Mouse (Mus musculus) midbrain, embryonic 10.5 days (tissue): ENCODE data around the gene Rxfp4. TPM values are rescaled to one million over a fixed set of nuclear protein-coding genes. Genes with fewer than 3 reads are reported as not detected.

ENCODE experiments used
- DNase-seq: peaks from one replicate; pipeline ENCODE4 v3.0.0-alpha.2; 2017; ENCODE audit warnings: low spot score
- H3K27ac ChIP-seq: fragments of 300-500 bp; sonication (generic); replicated peaks from 2 replicates; pipeline ENCODE4 v1.5.1; 2016; ENCODE audit warnings: mild to moderate bottlenecking
- H3K27me3 ChIP-seq: fragments of 300-500 bp; sonication (generic); 2 replicates; pipeline ENCODE4 v1.6.1; 2016; ENCODE audit warnings: low read depth, mild to moderate bottlenecking; ENCODE audit not compliant: poor library complexity, severe bottlenecking
- H3K36me3 ChIP-seq: fragments of 300-500 bp; sonication (generic); 2 replicates; pipeline ENCODE4 v1.6.1; 2016; ENCODE audit warnings: mild to moderate bottlenecking, moderate library complexity
- H3K4me1 ChIP-seq: fragments of 300-500 bp; sonication (generic); 2 replicates; pipeline ENCODE4 v1.6.1; 2016
- H3K4me3 ChIP-seq: fragments of 300-500 bp; sonication (generic); 2 replicates; pipeline ENCODE4 v1.5.1; 2016; ENCODE audit warnings: mild to moderate bottlenecking, moderate library complexity
- H3K9me3 ChIP-seq: fragments of 300-500 bp; sonication (generic); replicated peaks from 2 replicates; pipeline ENCODE4 v1.6.1; 2016; ENCODE audit warnings: mild to moderate bottlenecking
- WGBS: fragments of 180-500 bp; shearing (Covaris S2); methylation state at CpG from one replicate; pipeline ENCODE4 v1.1.7; 2016; 5-methylcytosine and 5-hydroxymethylcytosine counted together
- polyA plus RNA-seq: library from polyadenylated mRNA; unstranded; fragments of >200 nt; fragmentation: Nextera tagmentation; extraction: Ambion mirVana; gene quantifications from 2 replicates; pipeline ENCODE4 v1.2.1, GENCODE M21; 2016

Rxfp4 gene
- polyA plus RNA-seq, 1 experiment from 2014 or later, result not detected

- H3K4me1 ChIP-seq, result peaks cover 14% of the 10 kb centered on the region; the same call in 1 of the 2 replicates
Measured at GRCm38 (mm10) chr3:88649186-88649585, 3.8 kb downstream of the Rxfp4 start.

GRCm38 (mm10) chr3:88648452-88649168 is 4.3 kb downstream of the Rxfp4 start:
- H3K9me3 ChIP-seq, result no peaks in the 10 kb centered on the region
- H3K4me3 ChIP-seq, result no peak overlapping the region
- H3K27ac ChIP-seq, result no peak overlapping the region
- 86% methylated on average over 12 of the region's 12 CpGs for WGBS
- peaks cover 64% of the 10 kb centered on the region for H3K36me3 ChIP-seq
- DNase-seq, result no peak
- H3K27me3 ChIP-seq, result no peaks in the 10 kb centered on the region
- peaks cover 14% of the 10 kb centered on the region; the same call in 1 of the 2 replicates for H3K4me1 ChIP-seq

More at GRCm38 (mm10) chr3:88649186-88649585, 3.8 kb downstream of the Rxfp4 start:
- H3K36me3 ChIP-seq, result peaks cover 58% of the 10 kb centered on the region
- no peak overlapping the region for H3K4me3 ChIP-seq
- no peak for DNase-seq
- no peaks in the 10 kb centered on the region for H3K9me3 ChIP-seq
- H3K27ac ChIP-seq, result no peak overlapping the region
- H3K27me3 ChIP-seq, result no peaks in the 10 kb centered on the region
- WGBS, result 83% methylated on average over 10 of the region's 10 CpGs

DNA sequence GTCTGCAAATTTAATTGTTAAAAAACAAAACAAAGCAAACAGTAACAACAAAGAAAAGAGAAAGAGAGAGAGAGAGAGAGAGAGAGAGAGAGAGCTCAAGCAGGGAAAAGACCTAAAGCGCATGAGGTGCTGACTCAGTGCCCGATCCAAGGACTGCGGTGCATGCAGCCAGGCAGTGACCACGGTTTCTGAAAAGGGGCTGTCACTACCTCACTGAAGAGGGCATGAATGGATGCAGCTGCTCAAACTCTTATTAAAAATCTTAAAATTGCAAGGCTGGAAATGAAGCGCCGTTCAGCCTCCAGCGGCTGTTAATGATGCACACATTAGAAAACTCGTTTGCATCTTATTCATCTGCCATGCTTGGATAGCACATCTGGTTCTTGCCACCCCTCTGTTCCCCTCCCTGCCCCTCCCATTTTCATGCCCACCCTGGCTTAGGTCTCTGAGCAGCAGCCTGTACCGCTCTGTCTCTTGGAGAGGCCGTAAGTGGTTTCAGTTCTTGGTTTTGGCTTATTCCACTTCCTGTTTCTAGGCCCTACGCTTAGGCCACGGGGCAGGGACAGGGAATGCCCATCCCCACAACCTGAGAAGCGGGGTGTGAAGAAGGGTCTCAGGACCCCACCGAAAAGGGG is 5.0 kb downstream of the Rxfp4 start:
- H3K27me3 ChIP-seq, result no peaks in the 10 kb centered on the region
- no peak overlapping the region for H3K27ac ChIP-seq
- H3K9me3 ChIP-seq, result no peaks in the 10 kb centered on the region
- no peak overlapping the region for H3K4me3 ChIP-seq
- WGBS, result 92% methylated on average over 14 of the region's 14 CpGs
- H3K4me1 ChIP-seq, result peaks cover 10% of the 10 kb centered on the region; the same call in 1 of the 2 replicates
- DNase-seq, result no peak
- H3K36me3 ChIP-seq, result peaks cover 71% of the 10 kb centered on the region

- no peak overlapping the region for H3K4me3 ChIP-seq
- no peak for DNase-seq
- H3K27ac ChIP-seq, result no peak overlapping the region
- no peaks in the 10 kb centered on the region for H3K27me3 ChIP-seq
- peaks cover 79% of the 10 kb centered on the region for H3K36me3 ChIP-seq
- WGBS, result 88% methylated on average over 3 of the region's 3 CpGs
- H3K9me3 ChIP-seq, result no peaks in the 10 kb centered on the region
- H3K4me1 ChIP-seq, result peaks cover 10% of the 10 kb centered on the region; the same call in 1 of the 2 replicates
Measured at GRCm38 (mm10) chr3:88647076-88647475, 5.9 kb downstream of the Rxfp4 start.

DNA sequence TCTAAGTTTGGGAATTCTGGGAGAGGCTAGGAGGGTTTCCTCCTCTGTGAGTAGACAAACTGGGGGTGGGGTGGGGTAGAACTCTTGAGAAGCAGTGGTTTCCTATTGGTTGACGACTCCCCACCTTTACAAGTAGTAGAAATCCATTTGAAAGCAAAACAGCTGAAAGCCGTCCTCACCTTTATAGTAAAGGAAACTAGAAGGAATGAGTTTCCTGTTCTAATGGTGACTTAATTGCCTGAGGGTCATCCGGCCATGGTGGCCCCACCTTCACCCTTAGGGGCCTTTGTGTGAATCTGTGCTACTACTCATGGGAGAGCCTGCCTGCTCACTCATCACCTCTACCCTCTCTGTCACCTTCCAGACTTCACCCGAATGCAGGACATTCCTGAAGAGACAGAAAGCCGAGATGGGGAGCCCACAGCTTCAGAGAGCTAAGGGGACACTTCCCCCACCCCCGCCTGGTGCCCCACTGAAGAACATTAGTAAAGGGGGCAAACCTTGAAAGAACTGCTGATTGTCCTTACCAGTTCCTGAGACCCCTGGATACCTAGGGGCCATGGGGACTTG is 6.4 kb downstream of the Rxfp4 start:
- no peaks in the 10 kb centered on the region for H3K9me3 ChIP-seq
- H3K27me3 ChIP-seq, result no peaks in the 10 kb centered on the region
- H3K4me3 ChIP-seq, result no peak overlapping the region
- H3K36me3 ChIP-seq, result peaks cover 85% of the 10 kb centered on the region
- H3K4me1 ChIP-seq, result peaks cover 5% of the 10 kb centered on the region; the same call in 1 of the 2 replicates
- no peak overlapping the region for H3K27ac ChIP-seq
- 89% methylated on average over 6 of the region's 6 CpGs for WGBS
- DNase-seq, result no peak

DNA sequence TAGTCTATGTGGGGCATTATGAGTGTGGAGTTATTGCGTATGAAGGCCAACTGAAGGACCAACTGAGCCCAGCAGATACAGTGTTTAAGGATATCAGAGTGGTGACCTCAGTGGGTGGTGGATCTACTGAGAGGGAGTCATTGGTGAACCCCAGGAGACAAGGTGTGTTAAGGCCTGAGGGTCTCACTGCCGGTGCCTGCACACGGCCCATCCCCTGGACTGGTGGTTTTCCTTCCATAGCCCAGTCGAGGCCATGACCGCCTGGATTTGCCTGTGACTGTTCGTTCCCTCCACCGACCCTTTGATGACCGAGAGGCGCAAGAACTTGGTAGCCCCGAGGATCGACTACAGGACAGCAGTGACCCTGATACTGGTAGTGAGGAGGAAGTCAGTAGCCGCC is 7.0 kb downstream of the Rxfp4 start:
- 96% methylated on average over 12 of the region's 12 CpGs for WGBS
- Histone ChIP-seq H3K9me3 (no peaks in the 10 kb centered on the region), H3K4me1 (no peaks in the 10 kb centered on the region), H3K27ac (no peak overlapping the region), H3K27me3 (no peaks in the 10 kb centered on the region), H3K36me3 (peaks cover 91% of the 10 kb centered on the region), H3K4me3 (no peak overlapping the region)
- DNase-seq, result no peak

GRCm38 (mm10) chr3:88643078-88643477 is 9.9 kb downstream of the Rxfp4 start:
- Histone ChIP-seq H3K27ac (no peak overlapping the region), H3K9me3 (no peaks in the 10 kb centered on the region), H3K36me3 (peaks cover 100% of the 10 kb centered on the region), H3K27me3 (no peaks in the 10 kb centered on the region), H3K4me3 (no peak overlapping the region), H3K4me1 (no peaks in the 10 kb centered on the region)
- DNase-seq, result no peak
- WGBS, result 91% methylated on average over 5 of the region's 5 CpGs

GRCm38 (mm10) chr3:88640676-88641075 is 12.3 kb downstream of the Rxfp4 start:
- Histone ChIP-seq H3K27me3 (no peaks in the 10 kb centered on the region), H3K36me3 (peaks cover 99% of the 10 kb centered on the region), H3K4me3 (no peak overlapping the region), H3K4me1 (no peaks in the 10 kb centered on the region), H3K9me3 (no peaks in the 10 kb centered on the region), H3K27ac (no peak overlapping the region)
- DNase-seq, result peak; percentile 53
- WGBS, result 83% methylated on average over 1 of the region's 1 CpGs

- H3K4me1 ChIP-seq, result no peaks in the 10 kb centered on the region
- H3K27me3 ChIP-seq, result no peaks in the 10 kb centered on the region
- WGBS, result 97% methylated on average over 12 of the region's 12 CpGs
- no peak for DNase-seq
- no peaks in the 10 kb centered on the region for H3K9me3 ChIP-seq
- H3K4me3 ChIP-seq, result no peak overlapping the region
- peaks cover 99% of the 10 kb centered on the region for H3K36me3 ChIP-seq
- H3K27ac ChIP-seq, result no peak overlapping the region
Measured at GRCm38 (mm10) chr3:88639239-88639638, 13.7 kb downstream of the Rxfp4 start.

GRCm38 (mm10) chr3:88637134-88637533 is 15.8 kb downstream of the Rxfp4 start:
- Histone ChIP-seq H3K27ac (no peak overlapping the region), H3K4me1 (no peaks in the 10 kb centered on the region), H3K9me3 (no peaks in the 10 kb centered on the region), H3K27me3 (no peaks in the 10 kb centered on the region), H3K36me3 (peaks cover 99% of the 10 kb centered on the region), H3K4me3 (no peak overlapping the region)
- 94% methylated on average over 5 of the region's 5 CpGs for WGBS
- DNase-seq, result no peak

- Histone ChIP-seq H3K36me3 (peaks cover 99% of the 10 kb centered on the region), H3K9me3 (no peaks in the 10 kb centered on the region), H3K27ac (no peak overlapping the region), H3K4me3 (no peak overlapping the region), H3K4me1 (no peaks in the 10 kb centered on the region), H3K27me3 (no peaks in the 10 kb centered on the region)
- 96% methylated on average over 8 of the region's 8 CpGs for WGBS
- DNase-seq, result no peak
Measured at GRCm38 (mm10) chr3:88636555-88636986, 16.4 kb downstream of the Rxfp4 start.

- Histone ChIP-seq H3K27ac (no peak overlapping the region), H3K4me3 (no peak overlapping the region), H3K27me3 (no peaks in the 10 kb centered on the region), H3K4me1 (0 out of 2 replicates have a peak, but pooled peaks cover 3% of the 10 kb centered on the region), H3K36me3 (peaks cover 99% of the 10 kb centered on the region), H3K9me3 (no peaks in the 10 kb centered on the region)
- 92% methylated on average over 19 of the region's 19 CpGs for WGBS
- no peak for DNase-seq
Measured at GRCm38 (mm10) chr3:88635506-88636275, 17.3 kb downstream of the Rxfp4 start.
